Mouse (Mus musculus): Measurements from ENCODE around the gene Gm38655.

- TF ChIP-seq CTCF (IDR thresholded peaks at IDR 0.05; ENCODE audit: control insufficient read depth, insufficient read depth, low read length): no peak
- TF ChIP-seq POLR2A (IDR thresholded peaks at IDR 0.05; ENCODE audit: borderline replicate concordance, control insufficient read depth, low read depth, low read length): no peak
Observed at GRCm38 (mm10) chr17:25187784-25188149, 12.5 kb upstream of the Gm38655 start.
